Mouse (Mus musculus): ENCODE measurements around the gene Lax1. TPM values are rescaled to one million over a fixed set of nuclear protein-coding genes. Genes with fewer than 3 reads are reported as not detected.
"Not testable (repeated sequence)": the region's sequence is repeated elsewhere in the genome, so short reads cannot be mapped to it uniquely, and the experiment has no call there.

The Lax1 gene
- polyA plus RNA-seq, 1 experiment from 2014 or later, result 0.36 TPM

- no peak overlapping the region for H3K4me2 ChIP-seq (ENCODE audit: low read depth, low read length, severe bottlenecking)
- no peaks in the 10 kb centered on the region for H3K27me3 ChIP-seq (ENCODE audit: control insufficient read depth, insufficient read depth, low read length)
- H3K9me3 ChIP-seq (ENCODE audit: control insufficient read depth, low read length), result no peaks in the 10 kb centered on the region
- 0 out of 2 replicates have a peak, but pooled peaks cover 3% of the 10 kb centered on the region for H3K4me1 ChIP-seq (replicated peaks; ENCODE audit: control insufficient read depth, insufficient read depth, low read length)
- H3K4me3 ChIP-seq (ENCODE audit: low read depth, low read length), result no peak overlapping the region
- DNase-seq (ENCODE audit: low spot score), result no peak
- H3K36me3 ChIP-seq (ENCODE audit: control insufficient read depth, insufficient read depth, low read length), result no peaks in the 10 kb centered on the region
- H3K9ac ChIP-seq (ENCODE audit: low read length), result no peak overlapping the region
- no peak overlapping the region for H3K27ac ChIP-seq (ENCODE audit: low read depth, low read length)
- WGBS, result 86% methylated on average over 1 of the region's 1 CpGs
- ATAC-seq (replicated peaks; ENCODE audit: low FRiP score), result no peak
Observed at GRCm38 (mm10) chr1:133715191-133715590, 25.3 kb upstream of the Lax1 start.

- no peaks in the 10 kb centered on the region for H3K36me3 ChIP-seq (ENCODE audit: control insufficient read depth, insufficient read depth, low read length)
- H3K4me1 ChIP-seq (replicated peaks; ENCODE audit: control insufficient read depth, insufficient read depth, low read length), result 0 out of 2 replicates have a peak, but pooled peaks cover 3% of the 10 kb centered on the region
- WGBS, result 40% methylated on average over 2 of the region's 2 CpGs
- DNase-seq (ENCODE audit: low spot score), result no peak
- no peak overlapping the region for H3K4me2 ChIP-seq (ENCODE audit: low read depth, low read length, severe bottlenecking)
- no peak overlapping the region for H3K4me3 ChIP-seq (ENCODE audit: low read depth, low read length)
- H3K27ac ChIP-seq (ENCODE audit: low read depth, low read length), result no peak overlapping the region
- no peak for ATAC-seq (replicated peaks; ENCODE audit: low FRiP score)
- no peaks in the 10 kb centered on the region for H3K9me3 ChIP-seq (ENCODE audit: control insufficient read depth, low read length)
- H3K27me3 ChIP-seq (ENCODE audit: control insufficient read depth, insufficient read depth, low read length), result no peaks in the 10 kb centered on the region
- H3K9ac ChIP-seq (ENCODE audit: low read length), result no peak overlapping the region
Observed at GRCm38 (mm10) chr1:133713009-133713370, 23.1 kb upstream of the Lax1 start.

- no peak overlapping the region for H3K4me2 ChIP-seq (ENCODE audit: low read depth, low read length, severe bottlenecking)
- H3K9me3 ChIP-seq (ENCODE audit: control insufficient read depth, low read length), result no peaks in the 10 kb centered on the region
- DNase-seq (ENCODE audit: low spot score), result no peak
- no peak overlapping the region for H3K9ac ChIP-seq (ENCODE audit: low read length)
- no peak for ATAC-seq (replicated peaks; ENCODE audit: low FRiP score)
- H3K27me3 ChIP-seq (ENCODE audit: control insufficient read depth, insufficient read depth, low read length), result no peaks in the 10 kb centered on the region
- no peak overlapping the region for H3K4me3 ChIP-seq (ENCODE audit: low read depth, low read length)
- 0 out of 2 replicates have a peak, but pooled peaks cover 3% of the 10 kb centered on the region for H3K4me1 ChIP-seq (replicated peaks; ENCODE audit: control insufficient read depth, insufficient read depth, low read length)
- WGBS, result 50% methylated on average over 12 of the region's 12 CpGs
- no peaks in the 10 kb centered on the region for H3K36me3 ChIP-seq (ENCODE audit: control insufficient read depth, insufficient read depth, low read length)
- H3K27ac ChIP-seq (ENCODE audit: low read depth, low read length), result no peak overlapping the region
Observed at GRCm38 (mm10) chr1:133712288-133713008, 22.5 kb upstream of the Lax1 start.

GRCm38 (mm10) chr1:133711376-133711775, 21.5 kb upstream of the Lax1 start:
- 0 out of 2 replicates have a peak, but pooled peaks cover 3% of the 10 kb centered on the region for H3K4me1 ChIP-seq (replicated peaks; ENCODE audit: control insufficient read depth, insufficient read depth, low read length)
- 46% methylated on average over 6 of the region's 6 CpGs for WGBS
- H3K9me3 ChIP-seq (ENCODE audit: control insufficient read depth, low read length), result no peaks in the 10 kb centered on the region
- no peaks in the 10 kb centered on the region for H3K36me3 ChIP-seq (ENCODE audit: control insufficient read depth, insufficient read depth, low read length)
- no peak overlapping the region for H3K9ac ChIP-seq (ENCODE audit: low read length)
- no peak overlapping the region for H3K4me3 ChIP-seq (ENCODE audit: low read depth, low read length)
- no peak overlapping the region for H3K4me2 ChIP-seq (ENCODE audit: low read depth, low read length, severe bottlenecking)
- H3K27ac ChIP-seq (ENCODE audit: low read depth, low read length), result no peak overlapping the region
- DNase-seq (ENCODE audit: low spot score), result no peak
- H3K27me3 ChIP-seq (ENCODE audit: control insufficient read depth, insufficient read depth, low read length), result no peaks in the 10 kb centered on the region
- ATAC-seq (replicated peaks; ENCODE audit: low FRiP score), result no peak

- Histone ChIP-seq H3K9me3 (ENCODE audit: control insufficient read depth, low read length) (no peaks in the 10 kb centered on the region), H3K27me3 (ENCODE audit: control insufficient read depth, insufficient read depth, low read length) (no peaks in the 10 kb centered on the region), H3K4me3 (ENCODE audit: low read depth, low read length) (no peak overlapping the region), H3K4me2 (ENCODE audit: low read depth, low read length, severe bottlenecking) (no peak overlapping the region), H3K27ac (ENCODE audit: low read depth, low read length) (no peak overlapping the region), H3K4me1 (replicated peaks; ENCODE audit: control insufficient read depth, insufficient read depth, low read length) (0 out of 2 replicates have a peak, but pooled peaks cover 3% of the 10 kb centered on the region), H3K9ac (ENCODE audit: low read length) (no peak overlapping the region; the same call in 1 of the 2 replicates), H3K36me3 (ENCODE audit: control insufficient read depth, insufficient read depth, low read length) (no peaks in the 10 kb centered on the region)
- WGBS, result 37% methylated on average over 6 of the region's 6 CpGs
- DNase-seq (ENCODE audit: low spot score) (no peak), ATAC-seq (replicated peaks; ENCODE audit: low FRiP score) (no peak)
Observed at GRCm38 (mm10) chr1:133710895-133711294, 21.0 kb upstream of the Lax1 start.

GRCm38 (mm10) chr1:133709292-133709691, 19.4 kb upstream of the Lax1 start:
- no peak overlapping the region for H3K9ac ChIP-seq (ENCODE audit: low read length)
- WGBS, result 82% methylated on average over 3 of the region's 3 CpGs
- H3K4me3 ChIP-seq (ENCODE audit: low read depth, low read length), result no peak overlapping the region
- ATAC-seq (replicated peaks; ENCODE audit: low FRiP score), result no peak
- H3K9me3 ChIP-seq (ENCODE audit: control insufficient read depth, low read length), result no peaks in the 10 kb centered on the region
- no peak overlapping the region for H3K4me2 ChIP-seq (ENCODE audit: low read depth, low read length, severe bottlenecking)
- 0 out of 2 replicates have a peak, but pooled peaks cover 3% of the 10 kb centered on the region for H3K4me1 ChIP-seq (replicated peaks; ENCODE audit: control insufficient read depth, insufficient read depth, low read length)
- H3K27ac ChIP-seq (ENCODE audit: low read depth, low read length), result no peak overlapping the region
- no peaks in the 10 kb centered on the region for H3K27me3 ChIP-seq (ENCODE audit: control insufficient read depth, insufficient read depth, low read length)
- no peak for DNase-seq (ENCODE audit: low spot score)
- H3K36me3 ChIP-seq (ENCODE audit: control insufficient read depth, insufficient read depth, low read length), result no peaks in the 10 kb centered on the region

GRCm38 (mm10) chr1:133701824-133702223, 11.9 kb upstream of the Lax1 start:
- H3K36me3 ChIP-seq (ENCODE audit: control insufficient read depth, insufficient read depth, low read length); H3K4me3 ChIP-seq (ENCODE audit: low read depth, low read length); H3K4me1 ChIP-seq (replicated peaks; ENCODE audit: control insufficient read depth, insufficient read depth, low read length); H3K9ac ChIP-seq (ENCODE audit: low read length); DNase-seq (ENCODE audit: low spot score); H3K4me2 ChIP-seq (ENCODE audit: low read depth, low read length, severe bottlenecking); H3K27ac ChIP-seq (ENCODE audit: low read depth, low read length); H3K9me3 ChIP-seq (ENCODE audit: control insufficient read depth, low read length); ATAC-seq (replicated peaks; ENCODE audit: low FRiP score); H3K27me3 ChIP-seq (ENCODE audit: control insufficient read depth, insufficient read depth, low read length): not testable (repeated sequence)
- WGBS, result 8% methylated on average over 2 of the region's 2 CpGs

GRCm38 (mm10) chr1:133697935-133698620, 8.2 kb upstream of the Lax1 start:
- Histone ChIP-seq H3K27me3 (ENCODE audit: control insufficient read depth, insufficient read depth, low read length) (no peaks in the 10 kb centered on the region), H3K4me3 (ENCODE audit: low read depth, low read length) (no peak overlapping the region), H3K36me3 (ENCODE audit: control insufficient read depth, insufficient read depth, low read length) (no peaks in the 10 kb centered on the region), H3K27ac (ENCODE audit: low read depth, low read length) (no peak overlapping the region), H3K4me2 (ENCODE audit: low read depth, low read length, severe bottlenecking) (no peak overlapping the region), H3K9me3 (ENCODE audit: control insufficient read depth, low read length) (no peaks in the 10 kb centered on the region), H3K9ac (ENCODE audit: low read length) (no peak overlapping the region), H3K4me1 (replicated peaks; ENCODE audit: control insufficient read depth, insufficient read depth, low read length) (peaks cover 2% of the 10 kb centered on the region; the same call in 1 of the 2 replicates)
- 92% methylated on average over 12 of the region's 12 CpGs for WGBS
- no peak for ATAC-seq (replicated peaks; ENCODE audit: low FRiP score)
- no peak for DNase-seq (ENCODE audit: low spot score)

Measured in forebrain, embryonic 11.5 days (tissue).